Mouse (Mus musculus): Measurements from ENCODE around the gene Ap4e1. TPM values are rescaled to one million over a fixed set of nuclear protein-coding genes. Genes with fewer than 3 reads are reported as not detected.

The Ap4e1 gene
- 5.2 and 6.1 TPM in 2 replicates for polyA plus RNA-seq (2015; fragmentation: Nextera tagmentation; extraction: Ambion mirVana)

GRCm38 (mm10) chr2:127008469-127008998 is at the start of gene Ap4e1:
Gene Ap4e1 (plus strand): TSS chr2:127008717.

GRCm38 (mm10) chr2:127070435-127070841 is 61.9 kb downstream of the Ap4e1 start, which contains the start of gene Blvra:
Gene Blvra (plus strand): TSS chr2:127070665.

Small RNAs within 50 kb of the gene (microRNA-seq; reads per million reads assigned to microRNA genes)
- gene Gm24081: 0 reads per million in 2 experiments

Other genes starting within 250 kb of the Ap4e1 start
- 1.2 and 1.6 TPM in 2 replicates for gene Usp50, start 225.2 kb upstream of the Ap4e1 start, polyA plus RNA-seq (2015; fragmentation: Nextera tagmentation; extraction: Ambion mirVana)
- 21.1 and 21.5 TPM in 2 replicates for gene Trpm7, start 132.5 kb upstream of the Ap4e1 start, polyA plus RNA-seq (2015; fragmentation: Nextera tagmentation; extraction: Ambion mirVana)
- 29.0 and 32.8 TPM in 2 replicates for gene Sppl2a, start 75.5 kb upstream of the Ap4e1 start, polyA plus RNA-seq (2015; fragmentation: Nextera tagmentation; extraction: Ambion mirVana)
- 24.0 and 30.8 TPM in 2 replicates for gene Blvra, start 61.9 kb downstream of the Ap4e1 start, polyA plus RNA-seq (2015; fragmentation: Nextera tagmentation; extraction: Ambion mirVana)
- 14.4 and 16.8 TPM in 2 replicates for gene Ncaph, start 125.2 kb downstream of the Ap4e1 start, polyA plus RNA-seq (2015; fragmentation: Nextera tagmentation; extraction: Ambion mirVana)
- gene Itpripl1, start 134.7 kb downstream of the Ap4e1 start, polyA plus RNA-seq (2015; fragmentation: Nextera tagmentation; extraction: Ambion mirVana): 9.9 and 12.2 TPM in 2 replicates
- gene 1810024B03Rik, start 199.6 kb downstream of the Ap4e1 start, polyA plus RNA-seq (2015; fragmentation: Nextera tagmentation; extraction: Ambion mirVana): 1.3 and 1.4 TPM in 2 replicates
- 15.6 and 18.9 TPM in 2 replicates for gene Snrnp200, start 199.7 kb downstream of the Ap4e1 start, polyA plus RNA-seq (2015; fragmentation: Nextera tagmentation; extraction: Ambion mirVana)
- gene Ciao1, start 239.1 kb downstream of the Ap4e1 start, polyA plus RNA-seq (2015; fragmentation: Nextera tagmentation; extraction: Ambion mirVana): 57.0 and 59.0 TPM in 2 replicates
- gene Tmem127, start 239.2 kb downstream of the Ap4e1 start, polyA plus RNA-seq (2015; fragmentation: Nextera tagmentation; extraction: Ambion mirVana): 26.8 and 28.6 TPM in 2 replicates